Mouse (Mus musculus) retina, adult 2 months (tissue): ENCODE results near the gene Rlbp1.

Experiments
- DNase-seq: peaks from one replicate; pipeline ENCODE4 v3.0.0-alpha.2; 2012; ENCODE audit warnings: low read depth, low spot score

The Rlbp1 gene

DNA sequence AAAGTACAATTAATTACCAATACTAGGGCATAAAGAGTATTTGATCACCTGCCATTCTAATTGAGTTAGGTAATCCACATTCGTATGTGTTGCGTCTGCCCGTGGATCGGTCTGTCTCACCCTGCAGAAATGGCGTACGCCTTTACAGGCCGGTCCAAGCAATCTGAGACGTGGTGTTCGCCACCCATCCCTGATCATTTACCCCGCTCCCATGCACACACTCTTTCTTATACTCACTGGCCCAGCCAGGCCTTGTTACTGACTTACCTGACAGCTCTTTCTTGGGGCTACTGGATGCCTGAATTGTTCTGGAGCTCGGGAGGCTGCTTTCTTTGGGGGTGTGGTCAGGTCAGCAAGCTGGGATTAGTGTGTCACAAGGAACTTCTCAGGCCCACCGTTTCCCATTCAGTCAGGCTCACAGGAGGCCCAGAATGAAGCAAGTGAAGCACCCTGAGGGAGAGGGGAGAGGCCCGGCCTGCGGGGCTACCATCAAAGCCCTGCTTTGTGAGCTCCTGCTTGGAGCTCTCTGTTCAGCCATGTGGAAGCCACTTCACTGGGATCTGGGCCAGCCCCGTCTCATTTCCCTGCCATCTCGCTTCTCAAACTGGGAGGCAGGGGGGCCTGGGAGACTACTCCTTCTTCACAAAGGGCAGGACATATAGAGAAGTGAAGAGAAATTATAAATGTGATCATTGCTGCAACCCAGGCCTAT is at the start of gene Rlbp1:
Gene Rlbp1 (minus strand): TSS at position 627 of the 712 bp plus-strand sequence.
- no peak for DNase-seq

DNA sequence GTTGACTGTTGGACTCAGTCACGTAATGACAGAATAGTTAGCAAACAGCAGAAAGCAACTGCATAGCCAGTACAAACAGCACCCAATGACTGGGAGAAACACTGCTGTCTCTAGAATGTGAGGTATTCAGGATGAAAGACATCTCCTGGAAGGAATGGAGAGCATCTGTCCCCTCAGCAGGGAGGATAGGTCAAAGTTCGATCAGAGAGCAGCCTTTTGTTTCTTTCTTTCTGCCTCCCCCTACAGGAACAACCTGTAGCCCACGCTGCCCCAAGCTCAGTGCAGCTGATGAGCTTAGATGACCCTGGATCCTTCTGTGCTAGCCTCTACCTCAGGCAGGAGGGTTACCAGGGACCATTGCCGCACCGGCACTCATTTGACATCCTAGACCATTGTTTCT is 41.4 kb upstream of the Rlbp1 start:
- DNase-seq, result no peak

DNA sequence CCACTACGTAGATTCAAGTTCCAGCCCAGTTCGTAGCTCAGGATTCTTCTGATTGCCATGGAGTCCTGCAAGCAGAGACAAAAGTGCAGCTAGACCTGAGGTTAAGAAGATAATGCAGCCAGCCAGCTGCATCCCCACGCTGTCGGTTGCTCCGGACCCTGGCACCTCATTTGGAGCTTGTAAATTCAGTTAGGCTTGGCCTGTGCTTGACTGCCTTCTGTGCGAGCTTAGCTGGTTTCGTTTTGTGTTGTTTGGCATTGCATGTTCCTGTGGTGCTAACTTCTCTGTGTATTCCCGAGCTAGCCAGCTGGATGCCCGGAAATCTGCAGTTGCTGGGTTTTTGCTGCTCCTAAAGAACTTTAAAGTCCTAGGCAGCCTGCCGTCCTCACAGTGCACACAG is 39.0 kb upstream of the Rlbp1 start:
- DNase-seq, result no peak

DNA sequence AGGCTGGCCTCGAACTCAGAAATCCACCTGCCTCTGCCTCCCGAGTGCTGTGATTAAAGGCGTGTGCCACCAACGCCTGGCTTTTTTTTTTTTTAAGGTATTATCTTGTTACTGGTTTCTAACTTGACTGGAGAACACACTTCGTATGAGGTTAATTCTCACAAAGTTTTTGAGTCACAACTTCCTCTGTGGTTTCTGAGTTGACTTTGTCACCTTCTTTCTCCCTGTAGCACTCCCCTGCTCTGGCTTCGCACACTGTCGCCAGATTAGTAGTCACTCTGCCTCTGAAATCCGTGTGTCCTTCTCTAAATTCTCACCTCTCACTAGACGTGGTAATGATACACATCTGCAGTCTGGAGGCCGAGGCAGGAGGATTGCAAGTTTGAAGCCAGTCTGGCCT is 36.0 kb upstream of the Rlbp1 start:
- no peak for DNase-seq

DNA sequence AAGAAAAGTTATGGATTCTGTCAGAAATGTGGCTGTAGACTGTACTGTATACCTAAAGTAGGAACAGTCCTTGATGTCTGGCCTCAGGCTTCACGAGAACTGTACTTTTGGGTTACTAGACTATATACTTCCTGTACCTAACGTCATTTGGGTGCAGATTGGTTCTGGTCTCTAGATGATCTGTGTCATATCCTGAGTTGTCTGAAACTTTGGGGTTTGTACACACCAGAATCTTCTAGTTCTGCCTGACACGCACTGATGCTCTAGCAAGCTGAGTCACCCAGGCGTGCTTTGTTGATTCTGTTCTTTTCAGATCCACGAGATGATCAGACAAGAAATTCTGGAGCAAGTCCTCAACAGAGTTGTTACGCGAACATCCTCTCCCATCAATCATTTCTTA is 33.1 kb upstream of the Rlbp1 start:
- DNase-seq, result no peak

DNA sequence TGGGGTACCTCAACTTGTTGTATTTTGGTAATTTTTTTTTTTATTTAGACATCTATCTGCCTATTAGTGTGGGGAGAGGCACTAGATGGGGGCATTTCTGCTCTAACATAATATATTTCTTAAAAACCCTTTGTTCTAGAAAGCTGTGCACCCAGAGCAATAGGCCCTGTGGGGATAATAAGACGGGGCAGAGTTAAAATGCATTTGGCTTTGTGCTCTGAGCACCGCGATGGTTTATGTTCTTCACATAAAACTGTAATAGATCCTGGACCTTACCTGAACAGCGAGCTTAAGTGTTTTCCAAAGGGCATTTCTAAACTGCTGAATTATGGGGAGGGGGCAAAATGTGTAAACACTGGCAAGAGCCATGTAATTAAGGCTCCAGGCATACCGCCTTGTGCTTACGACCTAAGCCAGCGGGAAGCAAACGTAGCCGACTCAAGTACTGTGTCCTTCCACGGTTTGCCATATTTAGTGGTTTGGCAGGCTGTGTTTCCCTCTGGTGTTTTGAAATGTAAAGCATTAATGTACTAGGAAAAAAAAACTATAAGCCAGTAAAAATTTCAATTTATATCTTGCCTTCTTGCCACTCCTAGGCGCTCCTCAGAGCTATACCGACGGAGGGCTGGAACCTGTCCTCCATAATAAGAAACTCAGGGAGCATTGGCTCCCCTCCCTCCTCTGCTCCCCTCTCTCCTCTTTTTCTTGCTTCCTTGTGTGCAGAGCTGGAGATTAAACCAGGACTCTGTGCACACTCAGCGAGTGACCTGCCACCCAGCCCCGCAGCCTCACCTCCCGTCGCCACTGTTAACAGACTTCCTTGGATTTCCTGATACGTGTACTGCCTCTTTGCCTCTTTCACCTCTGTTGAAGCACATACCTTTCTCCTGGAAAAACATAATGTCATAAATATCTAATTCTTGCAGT is 27.9 kb upstream of the Rlbp1 start:
- DNase-seq, result no peak

DNA sequence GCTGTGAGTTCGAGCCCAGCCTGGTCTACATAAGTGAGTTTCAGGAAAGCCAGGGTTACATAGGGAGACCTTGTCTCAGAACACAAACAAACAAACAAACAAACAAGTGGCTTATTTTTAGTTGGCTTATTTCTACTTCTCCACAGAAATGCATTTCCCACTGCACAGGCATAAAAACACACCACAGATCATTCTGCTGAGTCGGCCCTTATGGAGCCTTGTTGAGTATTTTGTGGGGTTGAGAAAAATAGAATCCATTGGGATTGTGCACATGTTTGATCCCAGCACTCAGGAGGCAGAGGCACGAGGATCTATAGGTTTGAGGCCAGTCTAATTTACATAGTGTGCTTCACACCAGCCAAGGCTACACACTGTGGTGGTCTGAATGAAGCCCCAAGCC is 13.4 kb upstream of the Rlbp1 start:
- no peak for DNase-seq

DNA sequence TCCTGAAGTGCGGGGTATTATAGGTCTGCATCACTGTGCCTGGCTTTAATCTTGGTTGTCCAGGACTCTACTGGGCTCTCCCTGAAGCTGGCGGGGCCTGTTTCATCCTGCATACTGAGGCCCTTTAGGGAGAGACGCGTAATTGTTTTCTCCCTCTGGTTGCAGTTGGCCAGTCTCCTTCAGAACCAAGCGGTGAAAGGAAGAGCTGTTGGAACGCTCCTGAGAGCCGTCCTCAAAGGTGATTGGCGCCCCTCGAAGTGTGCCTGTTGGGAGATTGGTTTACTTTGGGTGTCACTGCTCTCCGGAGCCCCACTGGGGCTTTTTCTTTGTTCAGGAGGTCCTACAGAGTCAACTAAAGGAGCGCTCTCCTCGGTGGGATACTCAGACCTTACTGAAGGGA is 12.1 kb upstream of the Rlbp1 start:
- DNase-seq, result no peak

DNA sequence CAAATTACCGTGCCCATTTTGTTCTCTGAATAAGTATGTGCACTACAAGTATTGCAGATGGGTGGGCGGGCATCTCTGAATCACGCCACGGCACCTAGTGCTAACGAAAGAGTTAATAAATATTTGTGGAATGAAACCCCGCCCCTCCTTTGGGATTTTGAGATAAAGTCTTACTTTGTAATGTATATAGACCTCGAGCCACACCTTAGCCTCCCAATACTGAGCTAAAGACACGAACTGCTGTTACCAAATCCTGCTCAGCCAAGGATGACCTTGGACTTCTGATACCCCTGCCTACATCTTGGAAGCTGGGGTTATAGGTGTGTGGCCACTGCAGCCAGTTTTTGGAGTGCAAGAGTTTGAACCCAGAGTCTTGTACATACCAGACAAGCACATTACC is 11.6 kb upstream of the Rlbp1 start:
- no peak for DNase-seq

DNA sequence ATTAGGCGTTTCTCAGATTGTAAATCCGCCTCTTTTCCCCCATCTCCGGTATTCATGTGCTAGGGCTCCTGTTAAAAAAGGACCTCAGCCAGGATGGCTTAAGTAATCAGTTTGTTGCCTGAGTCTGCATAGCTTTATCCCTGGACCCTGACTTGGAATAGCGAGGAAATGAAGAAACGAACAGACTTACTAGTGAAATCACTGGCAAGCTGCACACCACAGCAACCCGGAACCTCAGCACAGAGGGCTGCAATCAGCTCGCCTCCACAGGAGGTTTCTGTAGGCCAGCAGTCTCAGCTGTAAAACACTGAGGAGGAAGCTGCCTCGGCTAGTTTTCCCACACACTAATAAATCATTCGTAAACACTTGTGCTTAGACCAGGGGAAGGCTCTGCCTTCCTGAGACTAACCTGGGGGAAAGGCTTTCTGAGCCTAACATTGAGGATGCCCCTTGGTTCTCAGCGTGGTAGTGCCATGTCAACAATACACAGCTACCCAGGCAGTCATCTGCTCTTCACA is 10.7 kb upstream of the Rlbp1 start:
- DNase-seq, result no peak

DNA sequence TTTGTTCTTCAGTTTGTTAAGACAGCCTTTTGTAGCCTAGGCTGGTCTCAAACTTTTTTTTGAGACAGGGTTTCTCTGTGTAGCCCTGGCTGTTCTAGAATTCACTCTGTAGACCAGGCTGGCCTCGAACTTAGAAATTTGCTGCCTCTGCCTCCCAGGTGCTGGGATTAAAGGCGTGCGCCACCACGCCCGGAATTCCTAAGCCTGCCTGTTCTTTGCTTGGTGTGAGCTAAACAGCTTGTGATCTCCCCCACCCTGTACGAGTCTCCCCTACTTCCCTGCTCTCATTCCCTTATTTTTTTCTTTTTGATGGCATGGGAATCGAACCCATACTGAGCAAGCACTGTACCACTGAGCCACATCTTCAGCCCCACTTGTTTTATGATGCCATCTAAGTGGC is 8.3 kb upstream of the Rlbp1 start:
- DNase-seq, result no peak

DNA sequence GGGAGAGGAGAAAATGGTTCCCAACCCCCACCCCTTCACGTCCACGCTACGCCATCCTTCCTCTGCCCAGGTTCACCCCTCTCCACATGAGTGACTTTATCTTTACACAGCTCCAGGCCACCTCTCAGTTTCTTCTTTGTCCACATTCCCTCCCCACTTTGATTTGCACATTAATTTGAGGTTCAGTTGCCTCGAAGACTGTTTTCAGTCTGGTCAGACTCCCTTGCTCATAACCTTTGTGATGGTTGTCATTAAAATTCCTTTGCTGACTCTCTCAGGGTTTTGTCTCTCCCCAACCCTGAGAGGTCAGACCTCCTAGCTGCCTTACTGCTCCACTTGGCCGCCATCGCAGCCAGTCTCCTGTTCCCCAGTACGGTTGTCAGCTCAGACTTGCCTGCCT is 7.8 kb upstream of the Rlbp1 start:
- DNase-seq, result no peak

DNA sequence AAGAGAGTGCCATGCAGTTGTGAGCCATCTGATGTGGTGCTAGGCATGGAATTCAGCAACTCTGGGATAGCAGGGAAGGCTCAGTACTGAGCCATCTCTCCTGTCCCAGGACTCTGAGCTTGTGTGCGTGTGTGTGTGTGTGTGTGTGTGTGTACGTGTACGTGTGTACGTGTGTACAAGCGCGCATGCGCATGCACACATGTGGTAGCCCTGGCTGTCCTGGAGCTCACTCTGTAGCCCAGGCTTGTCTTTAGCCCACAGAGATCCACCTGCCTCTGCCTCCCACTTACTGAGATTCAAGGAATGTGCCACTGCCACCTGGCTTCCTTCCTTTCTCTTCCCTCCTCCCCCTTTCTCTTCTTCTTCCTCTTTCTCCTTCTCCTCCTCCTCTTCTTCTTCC is 7.1 kb upstream of the Rlbp1 start:
- no peak for DNase-seq

DNA sequence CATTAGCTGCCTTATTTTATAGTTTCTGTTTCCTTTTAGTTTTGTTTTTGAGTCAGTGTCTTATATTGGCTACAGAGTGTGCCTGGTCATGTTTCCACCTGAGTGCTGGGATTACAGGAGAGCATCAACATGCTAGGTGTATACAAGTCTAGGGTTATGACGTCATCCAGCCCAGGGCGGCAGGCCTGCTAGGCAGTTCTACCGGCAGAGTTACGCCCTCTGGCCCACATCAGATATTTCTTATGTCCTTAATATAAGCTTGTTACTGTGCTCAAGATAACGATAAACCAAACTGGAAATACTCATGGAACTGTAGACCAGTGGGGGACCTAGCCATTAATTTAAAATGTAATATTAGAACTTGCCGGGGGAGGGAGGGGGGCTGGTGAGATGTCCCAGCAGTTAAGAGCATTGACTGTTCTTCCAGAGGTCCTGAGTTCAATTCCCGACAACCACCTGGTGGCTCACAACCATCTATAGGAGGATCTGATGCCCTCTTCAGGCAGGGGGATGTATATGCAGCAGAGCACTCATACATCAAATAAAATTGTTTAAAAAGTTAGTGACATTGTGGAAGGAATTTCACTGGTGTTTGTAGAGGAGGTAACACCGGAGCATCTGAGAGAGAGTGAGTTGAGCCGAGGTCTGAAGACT is 6.1 kb upstream of the Rlbp1 start:
- DNase-seq, result no peak

DNA sequence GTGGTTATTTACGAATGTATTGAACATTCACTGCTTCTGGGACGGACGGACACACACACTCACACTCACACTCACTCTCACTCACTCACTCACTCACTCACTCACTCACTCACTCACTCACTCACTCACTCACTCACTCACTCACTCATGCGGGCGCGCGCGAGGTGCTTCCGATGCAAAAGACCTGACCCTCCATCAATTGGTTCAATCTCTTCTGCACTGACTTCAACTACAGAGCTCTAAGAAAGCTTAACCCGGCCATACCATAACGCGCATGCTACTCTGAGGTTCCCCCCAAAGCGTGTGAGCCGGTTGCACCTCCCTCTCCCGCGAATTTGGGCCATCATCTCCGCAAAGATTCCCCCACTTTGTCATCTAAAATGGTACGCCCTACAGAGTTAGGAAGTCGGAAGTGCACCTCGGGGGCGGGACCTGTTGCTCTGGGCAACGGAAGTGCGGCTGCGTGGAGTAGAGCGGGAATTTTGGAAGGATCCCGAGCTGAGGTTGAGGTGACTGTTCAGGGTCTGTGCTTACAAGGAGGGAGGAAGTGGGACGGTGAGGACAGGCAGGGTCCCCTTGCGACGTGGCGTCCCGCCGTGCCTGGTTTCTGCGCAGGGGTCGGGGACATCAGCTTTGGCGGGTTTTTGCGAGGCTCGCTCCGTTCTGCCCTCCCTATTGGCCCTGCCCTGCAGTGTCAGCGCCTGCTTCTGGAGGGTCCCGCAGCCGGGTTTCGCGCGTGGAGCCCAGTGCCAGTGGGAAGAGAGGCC is 5.2 kb upstream of the Rlbp1 start, which contains the start of gene Fanci:
Gene Fanci (plus strand): TSS at position 47 of the 767 bp plus-strand sequence.
- DNase-seq, result peak; percentile 83

DNA sequence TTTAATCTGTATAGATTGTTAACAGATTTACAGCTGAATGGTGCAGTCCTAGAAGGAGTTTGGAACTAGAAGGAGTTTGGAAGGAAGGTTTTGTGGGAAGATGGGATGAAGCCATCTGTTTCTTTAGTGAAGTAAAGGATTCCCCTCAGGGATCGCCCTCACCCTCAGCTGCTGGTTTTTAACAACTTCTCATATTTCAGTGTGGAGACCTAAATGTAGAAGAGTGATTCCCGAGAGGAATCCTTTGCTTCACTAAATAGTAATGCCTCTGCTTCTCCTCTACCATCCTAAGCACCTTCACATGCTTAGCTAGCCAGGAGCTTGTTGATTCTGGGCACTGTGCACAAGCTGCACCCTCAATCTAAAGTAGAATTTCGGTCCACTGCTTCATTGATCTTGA is 4.6 kb upstream of the Rlbp1 start:
- DNase-seq, result no peak

DNA sequence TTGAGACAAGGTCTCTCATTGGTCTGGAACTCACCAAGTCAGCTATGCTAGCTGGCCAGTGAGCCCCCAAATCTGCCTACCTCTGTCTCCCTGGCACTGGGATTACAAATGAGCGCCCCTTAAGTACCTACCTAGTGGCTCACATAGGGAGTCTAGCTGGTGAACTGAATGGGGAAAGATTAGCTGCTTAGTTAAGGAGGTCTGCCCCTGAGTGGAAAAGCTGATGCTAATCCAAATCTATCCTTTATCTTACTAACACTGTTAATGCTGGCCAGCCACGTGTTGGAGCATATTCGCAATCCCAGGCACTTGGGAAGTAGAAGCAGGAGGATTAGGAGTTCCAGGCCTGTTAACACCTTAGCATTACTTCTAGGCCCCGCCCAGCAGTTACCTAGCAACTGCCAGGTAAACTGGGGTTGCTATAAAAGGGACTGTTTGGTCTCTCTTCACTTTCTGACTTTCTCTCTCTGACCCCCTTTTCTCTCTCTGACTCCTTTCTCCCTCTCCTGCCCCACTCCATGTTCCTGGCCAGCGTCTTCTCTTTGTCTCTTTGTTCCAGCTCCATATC is 3.4 kb upstream of the Rlbp1 start:
- DNase-seq, result peak; percentile 63

DNA sequence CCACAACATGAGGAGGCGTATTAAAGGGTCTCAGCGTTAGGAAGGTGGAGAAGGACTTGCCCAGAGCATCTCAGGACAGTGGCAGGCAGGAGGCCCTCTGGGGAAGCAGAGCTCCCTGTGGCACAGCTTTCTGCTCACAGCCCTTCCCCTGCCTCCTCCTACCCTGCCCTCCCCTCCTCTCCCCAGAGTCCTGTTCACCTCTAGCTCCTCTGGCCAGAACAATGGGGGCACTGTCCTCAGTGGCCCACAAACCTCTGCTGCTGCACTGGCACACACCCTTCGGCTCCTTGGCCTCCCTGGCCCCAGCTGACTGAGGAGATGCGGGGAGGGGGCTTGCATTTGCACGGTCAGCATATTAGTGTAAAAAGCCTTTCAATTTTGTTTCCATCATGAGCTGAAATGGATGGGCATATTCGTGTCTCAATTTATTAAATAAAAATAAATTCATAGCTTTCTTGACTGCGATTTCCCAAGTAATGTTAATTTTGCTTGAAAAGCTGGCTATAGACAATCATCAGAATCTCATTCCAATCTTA is 1.9 kb upstream of the Rlbp1 start:
- DNase-seq, result no peak

DNA sequence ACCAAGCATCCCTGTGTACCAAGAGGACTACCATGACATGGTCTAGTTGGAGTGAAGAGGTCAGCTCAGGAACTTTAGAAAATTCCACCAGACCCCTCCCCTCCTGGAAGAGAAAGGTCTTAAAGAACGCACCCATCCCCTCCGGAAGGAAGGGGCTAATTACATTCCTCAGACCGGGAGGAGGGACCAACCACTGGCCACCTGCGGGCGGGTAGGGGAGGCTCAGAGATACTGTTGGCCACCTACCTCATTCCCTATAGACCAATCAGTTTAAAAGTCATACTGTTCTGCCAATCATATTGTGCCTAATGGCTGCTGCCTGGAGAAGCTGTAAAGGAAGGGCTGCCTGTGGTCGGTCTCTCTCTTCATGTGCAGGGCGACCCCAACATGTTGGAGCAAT is 1.1 kb upstream of the Rlbp1 start:
- DNase-seq, result no peak

DNA sequence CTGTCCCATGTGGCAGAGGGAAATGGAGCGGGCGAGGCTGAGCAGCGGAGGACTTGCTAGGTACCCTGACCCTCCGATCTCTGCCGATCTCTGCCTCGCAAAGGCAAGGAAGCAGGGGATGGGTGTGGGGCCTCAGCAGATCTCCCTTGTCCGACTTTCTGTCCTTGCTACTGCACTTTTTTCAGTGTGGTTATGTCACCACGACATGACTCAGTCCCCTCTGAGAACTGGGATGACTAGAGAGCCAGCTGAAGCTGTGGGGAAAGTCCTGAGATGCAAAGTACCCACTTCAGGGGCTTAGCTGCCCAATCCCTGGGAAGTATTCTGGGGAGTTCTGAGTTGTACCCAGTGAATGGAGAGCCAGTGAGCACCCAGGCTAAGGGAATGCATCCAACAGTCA is 292 bp upstream of the Rlbp1 start:
- DNase-seq, result no peak
